Mouse (Mus musculus) cerebellum, adult 2 months (tissue): ENCODE data around the gene 1700092M07Rik. TPM values are rescaled to one million over a fixed set of nuclear protein-coding genes. Genes with fewer than 3 reads are reported as not detected.

Experiments used
- DNase-seq, 2 experiments: peaks; one replicate each; pipeline ENCODE4 v3.0.0; 2021
- H3K27ac ChIP-seq: fragments of 200-500 bp; 2 replicates; pipeline ENCODE4 v1.5.1; 2012; ENCODE audit warnings: low read length, control low read depth, inconsistent platforms; ENCODE audit not compliant: insufficient read depth
- H3K27me3 ChIP-seq: fragments of 200-500 bp; 2 replicates; pipeline ENCODE4 v1.6.1; 2012; ENCODE audit warnings: inconsistent platforms, mild to moderate bottlenecking, low read length, moderate library complexity; ENCODE audit not compliant: control insufficient read depth, insufficient read depth
- H3K4me1 ChIP-seq: fragments of 200-500 bp; 2 replicates; pipeline ENCODE4 v1.6.1; 2011; ENCODE audit warnings: low read length; ENCODE audit not compliant: control insufficient read depth, insufficient read depth
- H3K4me3 ChIP-seq: fragments of 200-500 bp; replicated peaks from 2 replicates; pipeline ENCODE3; 2011; ENCODE audit warnings: mild to moderate bottlenecking, low read depth, low read length, control low read depth; ENCODE audit not compliant: insufficient read depth
- CTCF ChIP-seq: fragments of 200-500 bp; IDR thresholded peaks from 2 replicates; pipeline ENCODE4 v1.5.1; 2011; ENCODE audit warnings: low read depth, mild to moderate bottlenecking, control low read depth, low read length, moderate library complexity, borderline replicate concordance; ENCODE audit not compliant: insufficient read depth
- POLR2A ChIP-seq: fragments of 200-500 bp; IDR thresholded peaks from 2 replicates; pipeline ENCODE4 v1.6.1; 2011; ENCODE audit warnings: low read length, control low read depth, borderline replicate concordance; ENCODE audit not compliant: insufficient read depth
- WGBS: fragments of 180-500 bp; shearing (Covaris S2); methylation state at CpG from one replicate; pipeline ENCODE4 v1.1.7; 2018; 5-methylcytosine and 5-hydroxymethylcytosine counted together
- polyA plus RNA-seq: library from polyadenylated mRNA; depleted of rRNA; stranded (reverse); fragments of >200 nt; gene quantifications from 2 replicates; pipeline ENCODE4 v1.2.3, GENCODE M21; 2012; rRNA removed

Gene 1700092M07Rik
- 0.33 and 0.65 TPM in 2 replicates for polyA plus RNA-seq

- H3K4me3 ChIP-seq, result peak within 1 kb of the TSS; percentile 62
- no peaks in the 10 kb centered on the region for H3K27me3 ChIP-seq
- H3K4me1 ChIP-seq, result peaks cover 6% of the 10 kb centered on the region; the same call in 1 of the 2 replicates
- DNase-seq, result peak in 1 of 2 experiments; percentile 33
- H3K27ac ChIP-seq, result peak within 1 kb of the TSS; percentile 77
- 50% methylated on average over 14 of the region's 14 CpGs for WGBS
- no peak for TF ChIP-seq POLR2A
- no peak for TF ChIP-seq CTCF
Measured at GRCm38 (mm10) chr19:8740603-8741002, at the start of gene 1700092M07Rik. Gene 1700092M07Rik (plus strand): TSS chr19:8740718.

GRCm38 (mm10) chr19:8691871-8692539 is 48.5 kb upstream of the 1700092M07Rik start:
- no peak for DNase-seq
- Histone ChIP-seq H3K27ac (no peak overlapping the region), H3K27me3 (no peaks in the 10 kb centered on the region), H3K4me3 (no peak overlapping the region), H3K4me1 (no peaks in the 10 kb centered on the region)
- TF ChIP-seq POLR2A (no peak), CTCF (no peak)
- 52% methylated on average over 9 of the region's 9 CpGs for WGBS

- no peaks in the 10 kb centered on the region for H3K27me3 ChIP-seq
- 66% methylated on average over 5 of the region's 5 CpGs for WGBS
- H3K4me3 ChIP-seq, result no peak overlapping the region
- no peak for DNase-seq
- no peaks in the 10 kb centered on the region for H3K4me1 ChIP-seq
- TF ChIP-seq POLR2A (no peak), CTCF (no peak)
- no peak overlapping the region for H3K27ac ChIP-seq
Measured at GRCm38 (mm10) chr19:8692740-8693139, 47.8 kb upstream of the 1700092M07Rik start.

GRCm38 (mm10) chr19:8695330-8695729 is 45.2 kb upstream of the 1700092M07Rik start:
- H3K4me1 ChIP-seq, result no peaks in the 10 kb centered on the region
- WGBS, result 57% methylated on average over 6 of the region's 6 CpGs
- H3K27me3 ChIP-seq, result no peaks in the 10 kb centered on the region
- H3K4me3 ChIP-seq, result no peak overlapping the region
- DNase-seq, result no peak
- no peak overlapping the region for H3K27ac ChIP-seq
- TF ChIP-seq CTCF (peak; percentile 15; the same call in 1 of the 2 replicates), POLR2A (no peak)

GRCm38 (mm10) chr19:8699652-8700051 is 40.9 kb upstream of the 1700092M07Rik start:
- no peak overlapping the region for H3K4me3 ChIP-seq
- WGBS, result 72% methylated on average over 9 of the region's 9 CpGs
- no peaks in the 10 kb centered on the region for H3K27me3 ChIP-seq
- DNase-seq, result no peak
- TF ChIP-seq POLR2A (no peak), CTCF (no peak)
- H3K4me1 ChIP-seq, result no peaks in the 10 kb centered on the region
- H3K27ac ChIP-seq, result no peak overlapping the region

- TF ChIP-seq POLR2A (no peak), CTCF (no peak)
- DNase-seq, result no peak
- 27% methylated on average over 3 of the region's 3 CpGs for WGBS
- no peak overlapping the region for H3K27ac ChIP-seq
- H3K4me3 ChIP-seq, result no peak overlapping the region
- H3K4me1 ChIP-seq, result no peaks in the 10 kb centered on the region
- H3K27me3 ChIP-seq, result no peaks in the 10 kb centered on the region
Measured at GRCm38 (mm10) chr19:8702458-8702857, 38.1 kb upstream of the 1700092M07Rik start.

- no peaks in the 10 kb centered on the region for H3K27me3 ChIP-seq
- TF ChIP-seq POLR2A (no peak), CTCF (no peak)
- H3K27ac ChIP-seq, result no peak overlapping the region
- WGBS, result 39% methylated on average over 4 of the region's 4 CpGs
- H3K4me1 ChIP-seq, result no peaks in the 10 kb centered on the region
- no peak overlapping the region for H3K4me3 ChIP-seq
- no peak for DNase-seq
Measured at GRCm38 (mm10) chr19:8703571-8703970, 36.9 kb upstream of the 1700092M07Rik start.

GRCm38 (mm10) chr19:8705026-8705708 is 35.4 kb upstream of the 1700092M07Rik start:
- no peak overlapping the region for H3K4me3 ChIP-seq
- no peaks in the 10 kb centered on the region for H3K27me3 ChIP-seq
- 75% methylated on average over 6 of the region's 6 CpGs for WGBS
- no peak overlapping the region for H3K27ac ChIP-seq
- no peaks in the 10 kb centered on the region for H3K4me1 ChIP-seq
- TF ChIP-seq CTCF (no peak), POLR2A (no peak)
- no peak for DNase-seq
